8 mouse cellular contexts compared by ENCODE assay signal in the genomic region with DNA sequence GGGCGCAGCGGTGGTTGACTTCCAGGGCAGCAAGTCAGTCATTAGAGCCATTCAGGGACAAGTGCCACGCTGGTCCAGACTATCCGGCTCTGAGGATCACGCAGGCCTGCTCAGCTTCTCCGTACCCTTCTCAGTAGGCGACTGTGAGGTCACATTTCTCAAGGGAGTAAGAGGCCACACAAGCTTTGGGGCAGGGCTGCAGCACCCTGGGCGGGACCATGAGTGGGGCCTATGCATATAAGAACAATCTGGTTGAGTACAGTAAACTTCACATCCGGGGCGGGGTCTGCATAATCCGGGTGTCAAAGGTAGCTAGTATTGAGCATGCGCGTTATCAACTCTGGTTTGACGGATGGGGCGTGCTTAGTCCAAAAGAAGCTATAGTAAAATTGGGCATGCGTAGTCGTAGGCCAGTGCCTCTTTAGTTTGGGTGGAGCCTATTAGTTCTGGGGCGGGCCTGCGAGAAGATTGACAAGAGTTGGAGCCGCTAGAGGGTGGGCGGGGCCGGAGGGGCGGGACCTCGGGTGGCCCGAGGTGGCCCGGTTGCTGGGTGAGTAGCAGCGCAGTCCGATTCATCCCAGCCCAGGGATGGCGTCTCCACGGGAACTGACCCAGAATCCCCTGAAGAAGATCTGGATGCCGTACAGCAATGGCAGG. TPM values are rescaled to one million over a fixed set of nuclear protein-coding genes. Genes with fewer than 3 reads are reported as not detected.
DNase-seq lines count a peak whose midpoint lies in the region; ATAC-seq lines count a peak whose summit lies in the region.

Gene Pfkfb4, plus strand, starts transcription at position 351 of the 657 bp plus-strand sequence.

- peak; percentile 96 for ATAC-seq in hindbrain, embryonic 11.5 days (ENCODE audit: low FRiP score)

- H3K4me2 ChIP-seq in hindbrain, embryonic 11.5 days (replicated peaks; ENCODE audit: low read depth, low read length) = peak within 1 kb of the TSS; percentile 72

- 2% methylated on average over 31 of the region's 31 CpGs for WGBS in hindbrain, embryonic 11.5 days

- peak within 1 kb of the TSS; percentile 50 for H3K9ac ChIP-seq in hindbrain, embryonic 11.5 days (ENCODE audit: low read depth, low read length)

- peak within 1 kb of the TSS; percentile 58 for H3K27ac ChIP-seq in hindbrain, embryonic 11.5 days (ENCODE audit: low read depth, low read length)

- no peaks in the 10 kb centered on the region for H3K36me3 ChIP-seq in hindbrain, embryonic 11.5 days (ENCODE audit: control insufficient read depth, insufficient read depth, low read length)

- no peaks in the 10 kb centered on the region for H3K4me1 ChIP-seq in hindbrain, embryonic 11.5 days (replicated peaks; ENCODE audit: control insufficient read depth, insufficient read depth, low read length)

- no peaks in the 10 kb centered on the region for H3K9me3 ChIP-seq in hindbrain, embryonic 11.5 days (ENCODE audit: control insufficient read depth, low read length)

- DNase-seq in Muller cell, postnatal 12 days (ENCODE audit: inconsistent ontology term) = peak; percentile 96
- DNase-seq in cerebellum, adult 9-11 months = peak; percentile 98
- peak; percentile 96 to 98 for DNase-seq in frontal cortex, adult 2 months (ENCODE audit: extremely low spot score in 1 of 2, low spot score in 1 of 2)
- peak; percentile 97 for DNase-seq in hindbrain, embryonic 11.5 days (ENCODE audit: low spot score)
- DNase-seq in layer of hippocampus, postnatal 10 days (ENCODE audit: low spot score in 2 of 2) = peak; percentile 81 to 86
- peak; percentile 99 for DNase-seq in lung, postnatal 10 days
- peak; percentile 88 for DNase-seq in ovary, postnatal 36 days (ENCODE audit: low spot score)
- DNase-seq in thymus, postnatal 25 days = peak; percentile 91

- peak within 1 kb of the TSS; percentile 54 for H3K4me3 ChIP-seq in hindbrain, embryonic 11.5 days (ENCODE audit: low read depth, low read length)

- no peaks in the 10 kb centered on the region for H3K27me3 ChIP-seq in hindbrain, embryonic 11.5 days (ENCODE audit: control insufficient read depth, insufficient read depth, low read length)

RNA-seq across cellular contexts. Expression of gene Pfkfb4, which starts in this region (rescaled TPM):
- 17.9 and 18.1 TPM in 2 replicates for polyA plus RNA-seq in frontal cortex, adult 2 months (2012; rRNA removed)
- polyA plus RNA-seq in hindbrain, embryonic 11.5 days (2014; fragmentation: Nextera tagmentation; extraction: Ambion mirVana) = 10.9 and 12.8 TPM in 2 replicates
- 10 to 100 TPM; 20.9 to 26.7 TPM for total RNA-seq in layer of hippocampus, postnatal 10 days (2021)

Comparison
In these comparisons a context has a peak if more than half of its experiments do, and no peak if none do; other contexts are left out.
1. Peak in every context shown above with its lines: DNase-seq, ATAC-seq, H3K4me3 ChIP-seq and H3K27ac ChIP-seq.